Mouse (Mus musculus): ENCODE measurements at regions not wholly inside any gene's neighbourhood (a gene's known extent, or its start where the extent isn't known, plus 50 kb on each side); places are given as distances from the start of the nearest gene placed in this dataset.

DNA sequence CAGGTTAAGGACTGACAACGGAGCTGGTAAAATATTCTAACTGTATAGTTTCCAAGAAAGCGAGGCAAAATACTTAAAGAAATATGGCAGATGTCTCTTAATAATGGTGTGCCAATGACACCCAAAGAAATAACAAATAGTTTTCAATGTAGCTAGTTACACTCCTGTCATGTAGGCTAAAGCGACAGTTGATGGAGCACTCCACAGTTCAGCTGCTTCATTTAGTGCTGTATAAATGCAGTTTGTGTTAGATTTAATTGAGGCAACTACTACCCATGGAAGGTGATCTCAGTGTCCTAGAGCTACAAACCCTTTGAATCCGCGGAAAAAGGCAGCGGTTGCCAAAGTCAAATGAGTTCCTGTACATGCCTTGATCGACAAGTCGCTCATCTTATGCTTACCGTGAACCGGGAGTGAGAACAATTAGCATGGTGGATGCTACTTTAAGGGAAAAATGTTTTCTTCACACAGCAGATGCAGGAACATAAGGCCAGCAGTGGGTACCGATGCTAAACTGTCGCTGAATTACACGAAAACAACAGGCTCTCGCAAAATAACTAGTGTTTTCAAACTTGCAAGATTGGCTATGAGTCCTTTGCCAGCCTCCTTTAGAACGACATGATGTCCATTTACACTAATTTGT, 961.4 kb downstream of the Mat2b start:
- no peak for DNase-seq (ENCODE audit: low read depth, low spot score)

DNA sequence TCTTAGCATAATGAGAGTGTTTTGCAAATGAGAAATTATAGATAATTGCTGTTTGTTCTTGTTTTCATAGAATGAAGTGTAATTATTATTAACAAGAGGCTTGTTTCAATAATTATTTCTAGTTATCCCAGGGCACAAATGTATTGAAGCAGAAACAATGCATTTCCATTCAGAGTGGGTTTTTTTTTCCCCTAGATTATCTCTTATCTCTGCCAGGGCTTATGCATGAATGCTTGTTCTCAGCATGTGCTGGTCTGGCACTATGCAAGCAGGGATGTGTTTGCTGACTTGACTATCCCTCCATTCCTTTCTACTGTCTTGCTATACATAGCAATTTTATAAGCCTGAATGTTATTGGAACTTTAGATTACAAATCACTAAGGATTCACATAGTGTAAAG, 971.4 kb downstream of the Mat2b start:
- no peak for DNase-seq (ENCODE audit: low read depth, low spot score)

DNA sequence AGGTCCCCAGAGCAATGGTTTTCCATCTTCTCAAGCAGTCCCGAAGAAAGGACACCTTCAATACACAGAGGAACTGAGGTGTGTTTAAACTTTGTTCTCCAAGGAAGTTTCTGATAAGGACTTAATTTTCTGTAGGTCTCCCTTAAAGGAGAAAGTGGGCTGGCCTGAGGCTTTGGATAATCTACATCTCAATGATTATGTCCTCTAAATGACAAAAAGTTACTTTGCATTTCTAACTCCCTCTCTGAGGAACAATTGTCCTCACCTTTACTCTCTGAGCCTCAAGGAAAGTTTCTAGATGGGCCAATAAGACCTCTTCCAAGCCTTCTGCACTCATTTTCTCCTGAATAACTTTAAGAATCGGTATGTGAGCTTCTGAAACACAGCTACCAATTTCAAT, 1016.5 kb downstream of the Mat2b start:
- no peak for DNase-seq (ENCODE audit: low read depth, low spot score)

DNA sequence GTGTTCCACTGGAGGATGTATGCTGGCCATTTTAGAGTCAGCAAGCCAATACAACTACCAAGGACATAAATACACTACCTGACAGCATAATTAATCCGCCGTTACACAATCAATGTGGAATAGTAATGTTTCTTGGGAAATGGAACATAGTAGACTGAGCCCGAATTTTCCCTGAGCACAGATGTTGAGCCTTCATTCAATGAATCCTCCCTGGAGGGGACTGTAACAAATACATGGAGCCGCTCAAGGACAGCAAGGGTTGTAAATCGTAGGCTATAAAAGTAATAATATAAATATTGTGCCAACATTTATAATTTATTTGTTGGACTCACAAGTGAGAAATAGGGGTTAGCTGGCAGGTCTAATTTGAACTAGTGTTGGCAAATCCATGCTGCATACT, 1041.4 kb downstream of the Mat2b start:
- DNase-seq (ENCODE audit: low read depth, low spot score): no peak

DNA sequence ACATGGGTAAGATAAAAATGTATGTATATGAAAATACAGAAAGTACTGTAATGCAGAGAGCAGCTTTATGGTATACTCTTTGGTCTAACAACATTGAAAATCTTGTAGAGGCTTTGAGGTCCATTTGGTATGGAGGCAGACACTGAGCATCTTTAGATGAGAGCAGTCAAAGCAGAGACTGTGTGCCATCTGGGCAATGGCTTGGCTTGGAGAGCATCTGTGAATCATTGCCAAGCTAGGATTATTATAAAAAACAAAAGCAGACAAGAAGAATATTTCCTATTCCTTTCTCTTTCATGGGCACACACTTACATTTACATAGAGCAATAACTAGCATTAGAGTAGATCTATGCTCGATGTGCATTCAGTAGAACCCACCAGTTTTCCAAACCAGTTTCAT, 1075.6 kb downstream of the Mat2b start:
- no peak for DNase-seq (ENCODE audit: low read depth, low spot score)

DNA sequence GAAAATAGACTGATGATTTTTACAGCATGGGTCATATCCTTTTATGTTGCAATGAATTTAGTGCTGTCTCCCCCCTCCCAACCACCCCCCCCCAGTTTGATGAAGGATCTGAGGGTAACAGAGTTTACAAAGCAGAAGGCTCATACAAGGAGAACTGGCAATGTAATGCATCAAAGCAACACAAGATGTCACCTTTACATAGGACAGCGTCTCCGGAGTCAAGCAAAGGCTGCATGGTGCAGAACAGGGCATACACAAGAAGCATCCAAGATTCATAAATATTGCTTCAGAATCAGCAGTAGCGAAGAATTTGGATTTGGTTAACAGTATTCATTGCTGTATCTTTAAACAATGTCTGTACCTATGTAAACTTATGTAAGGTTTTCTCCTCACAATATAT, 1079.2 kb downstream of the Mat2b start:
- no peak for DNase-seq (ENCODE audit: low read depth, low spot score)

DNA sequence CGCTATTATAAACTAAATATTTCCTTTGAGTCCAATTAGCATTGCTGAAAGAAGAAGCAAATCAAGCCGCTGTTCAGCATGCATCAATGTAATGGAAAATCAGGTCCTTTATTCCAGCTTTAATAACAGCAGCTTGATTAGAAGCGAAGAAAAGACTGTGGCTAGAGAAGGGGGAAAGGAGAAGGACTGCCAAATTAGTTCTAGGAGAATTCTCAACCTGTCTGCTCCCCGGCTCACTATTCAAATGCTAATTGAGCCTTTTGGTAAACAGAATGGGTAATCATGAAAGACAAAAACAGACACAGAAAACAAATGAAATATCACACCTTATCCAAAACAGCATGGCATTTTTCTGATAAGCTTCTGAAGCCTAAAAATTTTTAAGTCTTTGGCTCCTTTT, 1098.5 kb downstream of the Mat2b start:
- DNase-seq (ENCODE audit: low read depth, low spot score): no peak

DNA sequence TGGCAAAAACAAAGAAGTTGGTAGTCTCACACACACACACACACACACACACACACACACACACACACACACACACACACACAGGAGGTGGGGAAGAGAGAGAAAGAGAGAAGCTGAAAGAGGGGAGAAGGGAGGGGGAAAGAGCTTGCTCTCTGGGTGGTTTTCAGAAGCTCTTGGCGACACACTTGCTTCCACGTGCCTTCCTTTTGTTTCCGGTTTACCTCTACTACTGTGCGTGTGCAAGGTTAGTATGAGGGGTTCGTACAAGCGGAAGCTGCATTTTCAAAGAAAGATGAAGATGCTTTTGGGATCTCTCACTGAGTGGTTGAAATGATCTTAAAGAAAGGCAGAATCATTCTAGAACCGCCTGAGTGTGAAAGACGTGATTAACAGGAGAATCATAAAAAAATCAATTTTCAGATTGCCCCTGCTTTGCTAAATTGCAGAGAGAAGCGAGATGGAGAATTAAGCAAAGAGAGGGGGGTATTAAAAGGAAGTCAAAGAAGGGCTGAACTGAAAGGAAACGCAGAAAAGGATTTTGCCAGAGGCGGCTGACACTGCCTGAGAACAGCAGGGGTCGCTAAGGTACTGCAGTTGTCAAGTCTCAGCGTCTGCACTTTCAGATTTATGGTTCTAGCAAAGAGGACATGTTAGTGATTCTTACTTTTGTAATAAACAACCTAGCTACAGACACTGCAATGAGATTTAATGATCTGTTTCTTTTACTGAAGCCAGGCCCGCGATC, 1106.2 kb downstream of the Mat2b start:
- DNase-seq (ENCODE audit: low read depth, low spot score): peak; percentile 54

DNA sequence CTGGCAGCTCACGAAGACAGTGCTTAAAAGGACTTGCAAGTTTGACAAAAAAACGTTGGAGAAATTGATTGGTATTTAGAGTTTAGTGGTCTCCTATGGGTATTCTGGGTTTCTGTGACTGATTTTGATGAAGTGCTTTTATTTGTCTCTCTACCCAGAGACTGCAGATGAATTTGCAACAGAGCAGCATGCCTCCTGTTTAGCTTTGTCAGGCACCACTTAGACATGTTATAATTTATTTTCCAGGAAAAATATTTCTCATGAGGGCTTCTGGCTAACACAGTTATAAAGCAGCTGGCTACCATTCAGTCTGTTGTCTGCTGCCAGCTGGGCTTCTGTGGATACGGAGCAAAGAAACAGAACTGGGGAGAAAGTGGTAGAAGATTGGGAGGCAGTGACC, 1136.7 kb downstream of the Mat2b start:
- DNase-seq (ENCODE audit: low read depth, low spot score): no peak

DNA sequence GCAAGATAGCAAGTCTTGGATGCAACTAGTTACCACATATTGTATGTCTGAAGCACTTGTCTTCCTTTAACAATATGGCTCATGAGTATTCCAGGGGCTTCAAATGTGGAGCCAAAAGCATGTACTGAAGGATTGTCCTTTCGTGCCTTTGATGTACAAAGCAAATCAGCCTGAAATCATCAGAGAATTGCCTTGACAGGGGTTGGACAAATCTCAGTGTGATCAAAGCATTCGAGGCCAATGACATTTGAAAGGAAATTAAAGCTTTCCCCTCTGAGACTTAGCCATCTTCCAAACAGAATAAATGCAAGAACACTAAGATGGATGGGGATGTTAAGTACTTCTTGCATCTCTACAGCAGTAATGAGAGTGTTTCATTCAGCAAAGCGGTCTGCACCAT, 1144.9 kb downstream of the Mat2b start:
- no peak for DNase-seq (ENCODE audit: low read depth, low spot score)

DNA sequence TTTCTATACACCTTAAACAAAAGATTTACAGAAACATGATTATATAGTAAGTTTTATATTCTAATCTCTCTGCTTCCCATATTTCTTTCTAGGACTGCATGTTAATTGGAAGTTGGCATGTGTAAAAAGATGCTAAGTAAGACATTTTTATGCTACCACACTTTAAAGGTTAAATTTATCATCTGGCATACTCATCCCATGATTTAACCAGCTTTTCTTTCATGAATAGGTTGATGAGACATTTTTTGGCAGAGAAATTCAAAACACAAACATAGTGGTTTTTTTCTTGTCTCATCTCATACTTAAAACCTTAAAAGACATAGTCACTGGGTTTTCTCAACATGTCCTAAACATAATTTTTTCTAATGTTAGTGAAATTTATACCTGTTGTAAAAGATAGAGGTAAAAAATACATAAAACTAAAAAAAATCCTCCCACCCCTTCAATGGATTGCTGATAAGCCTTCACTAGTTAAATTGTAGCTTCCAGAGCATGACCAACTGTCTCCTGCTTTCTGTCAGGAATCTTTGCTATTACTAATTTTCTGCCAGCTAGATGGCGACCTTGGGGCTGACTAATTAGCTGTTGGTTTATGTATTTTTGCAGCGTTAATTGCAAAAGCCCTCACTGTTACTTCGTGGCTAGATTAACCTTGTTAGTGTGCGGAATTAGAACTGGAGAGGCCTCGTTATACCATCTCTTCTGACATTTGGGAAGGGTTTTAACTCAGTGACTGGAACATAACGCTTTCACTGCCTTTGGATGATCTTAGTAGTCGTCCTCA, 1169.9 kb downstream of the Mat2b start:
- DNase-seq (ENCODE audit: low read depth, low spot score): no peak

DNA sequence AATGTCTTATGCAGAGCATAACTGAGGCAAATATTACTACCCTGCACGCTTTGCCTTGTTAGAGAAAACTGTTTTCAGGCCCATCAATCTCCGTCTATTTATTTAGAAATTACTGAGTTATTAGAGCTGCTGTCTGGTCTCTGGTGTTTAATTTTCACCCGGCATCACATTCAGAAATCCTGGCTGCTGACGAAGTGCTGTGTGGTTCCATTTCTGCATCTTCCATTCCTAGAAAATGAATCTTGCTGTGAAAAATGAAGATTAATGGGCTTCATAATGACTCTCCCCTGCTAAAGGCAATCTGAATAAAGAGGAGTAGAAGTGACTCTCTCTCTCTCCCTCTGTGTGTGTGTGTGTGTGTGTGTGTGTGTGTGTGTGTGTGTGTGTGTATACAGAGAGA, 1199.8 kb downstream of the Mat2b start:
- DNase-seq (ENCODE audit: low read depth, low spot score): no peak

DNA sequence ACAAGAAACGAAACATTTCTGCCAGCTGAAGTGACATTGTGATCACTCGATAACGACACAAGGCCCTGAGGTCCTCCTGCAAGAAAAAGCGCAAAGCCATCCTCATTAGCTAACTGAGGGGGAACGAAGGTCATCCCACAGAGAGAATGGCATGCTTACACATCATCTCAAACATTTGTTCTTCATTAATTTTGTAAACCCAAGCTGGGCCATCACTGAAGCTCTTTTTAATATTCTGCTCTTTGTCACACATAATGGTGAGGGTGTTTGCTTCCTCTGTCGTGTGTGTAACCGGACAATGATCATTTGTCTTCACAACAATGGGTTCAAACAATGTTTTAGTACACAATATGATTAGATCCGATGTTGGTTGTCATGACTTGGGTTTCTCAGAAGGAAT, 1217.9 kb downstream of the Mat2b start:
- DNase-seq (ENCODE audit: low read depth, low spot score): no peak

DNA sequence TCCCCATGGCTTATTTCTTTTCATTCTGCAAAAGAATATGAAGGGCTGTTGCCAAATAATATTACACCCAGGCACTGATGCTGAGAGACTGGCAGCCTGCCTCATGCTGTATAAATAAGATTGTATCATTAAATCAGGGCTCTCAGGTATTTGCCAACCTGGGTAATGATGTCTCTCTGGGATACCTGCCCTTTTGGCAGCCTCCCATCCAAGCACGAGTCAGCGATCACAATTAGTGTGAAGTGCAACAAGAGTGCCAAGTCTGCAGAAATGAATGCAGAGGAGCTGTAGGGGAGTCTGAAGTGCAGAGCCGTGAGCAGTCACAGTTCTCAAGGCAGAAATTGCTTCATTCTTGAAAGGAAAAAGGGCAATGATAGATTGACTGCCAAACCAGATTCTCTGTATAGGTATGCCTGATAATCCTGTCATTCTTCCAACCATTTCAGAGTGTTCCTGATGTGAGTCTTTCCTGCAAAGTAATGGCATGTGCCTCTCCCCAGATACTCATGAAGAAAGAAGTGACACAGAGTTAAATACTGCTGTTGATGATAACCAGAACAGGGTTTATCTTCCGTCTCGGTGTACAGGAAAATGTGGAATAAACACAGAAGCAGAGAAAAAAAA, 1241.6 kb downstream of the Mat2b start:
- no peak for DNase-seq (ENCODE audit: low read depth, low spot score)

DNA sequence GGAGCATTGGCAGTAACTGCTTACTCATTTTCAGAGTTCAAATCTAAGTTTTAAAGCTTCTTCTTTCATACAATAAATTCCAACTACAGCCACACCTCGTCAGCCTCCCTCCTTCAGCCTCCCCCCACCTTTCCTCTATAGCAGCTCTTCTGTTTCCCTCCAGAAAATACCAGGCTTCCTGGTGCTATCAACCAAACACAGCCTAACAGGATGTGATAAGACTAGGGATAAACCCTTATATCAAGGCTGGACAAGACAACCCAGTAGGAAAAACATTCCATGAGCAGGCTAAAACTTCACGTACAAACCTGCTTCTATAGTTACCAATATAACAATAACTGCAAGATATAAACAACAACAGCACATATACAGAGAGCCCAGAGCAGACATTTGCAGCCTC, 1248.6 kb downstream of the Mat2b start:
- DNase-seq (ENCODE audit: low read depth, low spot score): no peak

DNA sequence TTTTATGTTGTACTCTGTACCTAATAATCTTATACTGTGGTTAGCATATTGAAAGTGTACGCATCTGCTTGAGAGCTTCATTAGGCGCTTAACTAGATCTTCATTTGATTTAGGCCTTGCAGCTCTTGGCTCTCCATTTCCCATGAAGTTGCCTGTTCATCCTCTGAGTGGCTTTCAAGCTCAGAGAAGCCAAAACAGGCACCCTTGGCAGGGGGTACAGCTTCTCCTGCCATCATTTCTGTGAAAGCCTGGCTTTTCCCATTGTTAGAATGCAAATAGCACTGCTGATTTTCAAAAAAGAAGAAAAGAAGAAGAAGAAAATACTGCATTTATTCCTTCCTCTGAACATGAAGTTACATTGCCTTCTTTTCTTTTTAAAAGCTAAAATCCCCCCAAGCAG, 1283.3 kb downstream of the Mat2b start:
- no peak for DNase-seq (ENCODE audit: low read depth, low spot score)

DNA sequence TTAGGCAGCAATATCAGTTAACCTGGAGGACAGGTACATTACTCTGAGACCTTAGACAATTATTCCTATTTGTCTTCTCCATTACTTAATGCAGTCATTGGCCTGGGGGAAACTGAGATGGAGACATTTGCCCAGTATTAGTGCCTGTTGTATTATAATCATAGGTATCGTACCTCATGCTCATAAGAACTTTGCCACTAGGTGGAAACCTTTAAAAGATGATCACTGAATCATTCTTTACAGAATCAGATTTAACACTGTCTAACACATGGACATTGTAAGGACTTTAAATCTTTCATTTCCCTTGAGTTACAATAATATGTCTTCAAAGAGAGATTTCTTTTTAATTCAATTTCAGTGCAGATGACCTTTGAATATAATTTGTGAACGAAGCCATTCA, 1283.8 kb downstream of the Mat2b start:
- no peak for DNase-seq (ENCODE audit: low read depth, low spot score)

DNA sequence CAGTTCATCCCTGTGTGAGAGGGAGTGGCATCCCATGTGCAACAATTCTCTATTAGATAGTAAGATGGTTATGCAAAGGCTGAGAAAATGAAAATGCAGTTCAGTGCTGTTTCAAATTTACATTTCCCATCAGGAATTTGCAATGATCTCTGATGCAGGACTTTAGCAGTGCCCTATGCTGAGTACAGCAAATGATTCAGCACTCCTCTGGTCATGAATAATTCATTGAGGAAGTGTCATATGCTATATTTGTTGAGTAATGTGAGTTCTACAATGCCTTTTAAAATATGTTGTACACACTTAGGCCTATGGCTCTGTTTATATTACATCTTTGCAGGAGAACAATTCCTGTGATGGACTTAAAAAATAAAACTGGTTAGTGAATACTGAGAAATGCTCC, 1330.2 kb downstream of the Mat2b start:
- DNase-seq (ENCODE audit: low read depth, low spot score): no peak

DNA sequence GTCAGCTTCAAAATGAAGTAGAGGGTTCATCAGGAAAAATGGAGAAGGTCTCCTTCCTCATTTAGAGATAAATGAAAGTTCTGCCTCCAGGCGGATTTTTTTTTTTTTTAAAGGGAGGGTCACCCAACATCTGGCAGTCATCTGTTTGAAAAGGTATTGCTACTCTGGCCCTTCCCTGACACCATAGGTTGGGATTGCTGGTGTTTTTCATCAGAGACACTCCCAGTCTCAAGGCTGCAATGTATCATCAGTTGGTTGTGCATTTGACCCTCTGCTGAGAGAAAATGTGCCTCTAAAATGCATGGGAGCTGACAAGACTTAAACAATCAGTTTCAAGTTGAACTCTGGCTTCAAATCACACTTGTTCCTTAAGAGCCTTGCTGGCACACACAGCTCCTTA, 1344.4 kb downstream of the Mat2b start:
- peak; percentile 16 for DNase-seq (ENCODE audit: low read depth, low spot score)
